Mouse (Mus musculus) heart, embryonic 13.5 days (tissue): ENCODE measurements around the gene Nubp2. TPM values are rescaled to one million over a fixed set of nuclear protein-coding genes. Genes with fewer than 3 reads are reported as not detected.

Source experiments
- ATAC-seq: fragments of 200-750 bp; cut with Nextera tagmentation; 2 replicates; pipeline ENCODE4 v1.8.0; 2017; ENCODE audit warnings: moderate TSS enrichment; ENCODE audit not compliant: insufficient number of reproducible peaks, low FRiP score, low TSS enrichment; ENCODE audit errors: extremely low read depth
- H3K27ac ChIP-seq: fragments of 300-500 bp; sonication (generic); replicated peaks from 2 replicates; pipeline ENCODE4 v1.5.1; 2015; ENCODE audit warnings: moderate library complexity, mild to moderate bottlenecking, inconsistent platforms
- H3K27me3 ChIP-seq: fragments of 300-500 bp; sonication (generic); replicated peaks from 2 replicates; pipeline ENCODE4 v1.6.1; 2015; ENCODE audit warnings: mild to moderate bottlenecking, inconsistent platforms
- H3K36me3 ChIP-seq: fragments of 300-500 bp; sonication (generic); 2 replicates; pipeline ENCODE4 v1.6.1; 2015; ENCODE audit warnings: mild to moderate bottlenecking, inconsistent platforms
- H3K4me1 ChIP-seq: fragments of 300-500 bp; sonication (generic); 2 replicates; pipeline ENCODE4 v1.6.1; 2015; ENCODE audit warnings: inconsistent platforms
- H3K4me2 ChIP-seq: fragments of 300-500 bp; sonication (generic); 2 replicates; pipeline ENCODE4 v1.6.1; 2015; ENCODE audit warnings: inconsistent platforms, mild to moderate bottlenecking, moderate library complexity
- H3K4me3 ChIP-seq: fragments of 300-500 bp; sonication (generic); 2 replicates; pipeline ENCODE4 v1.5.1; 2015; ENCODE audit warnings: moderate library complexity, mild to moderate bottlenecking, inconsistent platforms
- H3K9ac ChIP-seq: fragments of 300-500 bp; sonication (generic); 2 replicates; pipeline ENCODE4 v1.6.1; 2015; ENCODE audit warnings: inconsistent platforms, mild to moderate bottlenecking, moderate library complexity
- H3K9me3 ChIP-seq: fragments of 300-500 bp; sonication (generic); 2 replicates; pipeline ENCODE4 v1.6.1; 2016; ENCODE audit warnings: inconsistent platforms
- WGBS: fragments of 180-500 bp; shearing (Covaris S2); methylation state at CpG from one replicate; pipeline ENCODE4 v1.1.7; 2015; ENCODE audit warnings: mixed read lengths; 5-methylcytosine and 5-hydroxymethylcytosine counted together
- polyA plus RNA-seq: library from polyadenylated mRNA; unstranded; fragments of >200 nt; fragmentation: Nextera tagmentation; extraction: Ambion mirVana; gene quantifications from 2 replicates; pipeline ENCODE4 v1.2.1, GENCODE M21; 2015

The Nubp2 gene
- polyA plus RNA-seq, 1 experiment from 2014 or later = 36.1 TPM

GRCm38 (mm10) chr17:24878531-24878930, 7.6 kb downstream of the Nubp2 start:
- H3K9me3 ChIP-seq = no peaks in the 10 kb centered on the region
- H3K36me3 ChIP-seq = peaks cover 14% of the 10 kb centered on the region
- H3K27me3 ChIP-seq = no peaks in the 10 kb centered on the region
- H3K27ac ChIP-seq = no peak overlapping the region
- 70% methylated on average over 8 of the region's 8 CpGs for WGBS
- 0 out of 2 replicates have a peak, but pooled peaks cover 4% of the 10 kb centered on the region for H3K4me1 ChIP-seq
- H3K9ac ChIP-seq = no peak overlapping the region
- no peak for ATAC-seq
- no peak overlapping the region for H3K4me3 ChIP-seq
- H3K4me2 ChIP-seq = no peak overlapping the region

- Histone ChIP-seq H3K27me3 (no peaks in the 10 kb centered on the region), H3K9me3 (no peaks in the 10 kb centered on the region), H3K27ac (no peak overlapping the region), H3K9ac (no peak overlapping the region), H3K4me1 (0 out of 2 replicates have a peak, but pooled peaks cover 4% of the 10 kb centered on the region), H3K36me3 (peaks cover 9% of the 10 kb centered on the region), H3K4me3 (no peak overlapping the region), H3K4me2 (no peak overlapping the region)
- WGBS = 42% methylated on average over 5 of the region's 5 CpGs
- ATAC-seq = no peak
Measured at GRCm38 (mm10) chr17:24878117-24878397, 8.1 kb downstream of the Nubp2 start.

GRCm38 (mm10) chr17:24877336-24878116, 8.6 kb downstream of the Nubp2 start:
- no peak overlapping the region for H3K9ac ChIP-seq
- 57% methylated on average over 10 of the region's 10 CpGs for WGBS
- H3K4me1 ChIP-seq = 0 out of 2 replicates have a peak, but pooled peaks cover 4% of the 10 kb centered on the region
- no peaks in the 10 kb centered on the region for H3K27me3 ChIP-seq
- no peak overlapping the region for H3K27ac ChIP-seq
- no peak overlapping the region for H3K4me3 ChIP-seq
- no peaks in the 10 kb centered on the region for H3K9me3 ChIP-seq
- no peak overlapping the region for H3K4me2 ChIP-seq
- H3K36me3 ChIP-seq = peaks cover 4% of the 10 kb centered on the region
- ATAC-seq = no peak

GRCm38 (mm10) chr17:24874989-24875388, 11.2 kb downstream of the Nubp2 start:
- WGBS = 59% methylated on average over 8 of the region's 8 CpGs
- H3K4me1 ChIP-seq = no peaks in the 10 kb centered on the region
- no peak for ATAC-seq
- no peaks in the 10 kb centered on the region for H3K27me3 ChIP-seq
- no peaks in the 10 kb centered on the region for H3K36me3 ChIP-seq
- no peak overlapping the region for H3K4me3 ChIP-seq
- no peak overlapping the region for H3K27ac ChIP-seq
- no peaks in the 10 kb centered on the region for H3K9me3 ChIP-seq
- no peak overlapping the region for H3K9ac ChIP-seq
- H3K4me2 ChIP-seq = no peak overlapping the region

GRCm38 (mm10) chr17:24874405-24874745, 11.8 kb downstream of the Nubp2 start:
- Histone ChIP-seq H3K27ac (no peak overlapping the region), H3K4me1 (no peaks in the 10 kb centered on the region), H3K9me3 (no peaks in the 10 kb centered on the region), H3K9ac (no peak overlapping the region), H3K27me3 (no peaks in the 10 kb centered on the region), H3K36me3 (no peaks in the 10 kb centered on the region), H3K4me2 (no peak overlapping the region), H3K4me3 (no peak overlapping the region)
- 48% methylated on average over 1 of the region's 1 CpGs for WGBS
- ATAC-seq = no peak

DNA sequence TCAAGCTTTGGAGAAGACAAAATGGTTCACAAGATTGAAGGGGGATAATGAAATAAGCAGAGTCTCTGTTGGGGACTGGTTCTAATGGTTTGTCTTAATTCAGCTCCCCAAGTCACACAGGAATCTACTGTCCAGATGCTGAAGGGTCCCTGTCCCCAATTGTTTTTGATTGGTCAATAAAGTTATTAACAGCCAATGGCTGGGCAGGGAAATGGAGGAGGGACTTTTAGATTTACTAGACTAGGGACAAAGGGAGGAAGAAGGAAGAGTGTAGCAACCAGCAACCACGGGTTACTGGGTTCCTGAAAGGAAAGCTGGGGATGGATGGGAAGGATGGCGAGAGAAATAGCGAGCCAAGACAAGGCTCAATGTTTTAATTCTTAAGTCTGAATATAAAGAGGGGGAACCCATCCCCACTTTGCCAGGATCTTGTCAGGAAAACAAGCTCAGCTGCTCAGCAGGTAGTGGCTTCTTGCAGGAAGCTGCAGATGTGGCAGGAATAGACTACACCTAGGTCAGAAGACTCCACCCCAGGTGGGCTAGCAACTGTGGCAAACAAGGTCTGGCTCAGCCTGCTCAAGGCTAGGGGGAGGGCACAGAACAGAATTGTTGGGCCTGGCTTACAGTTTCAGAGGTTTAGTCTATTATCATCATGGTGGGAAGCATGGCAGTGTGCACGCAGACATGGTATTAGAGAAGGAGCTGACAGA, 12.3 kb downstream of the Nubp2 start:
- WGBS = 27% methylated on average over 4 of the region's 4 CpGs

DNA sequence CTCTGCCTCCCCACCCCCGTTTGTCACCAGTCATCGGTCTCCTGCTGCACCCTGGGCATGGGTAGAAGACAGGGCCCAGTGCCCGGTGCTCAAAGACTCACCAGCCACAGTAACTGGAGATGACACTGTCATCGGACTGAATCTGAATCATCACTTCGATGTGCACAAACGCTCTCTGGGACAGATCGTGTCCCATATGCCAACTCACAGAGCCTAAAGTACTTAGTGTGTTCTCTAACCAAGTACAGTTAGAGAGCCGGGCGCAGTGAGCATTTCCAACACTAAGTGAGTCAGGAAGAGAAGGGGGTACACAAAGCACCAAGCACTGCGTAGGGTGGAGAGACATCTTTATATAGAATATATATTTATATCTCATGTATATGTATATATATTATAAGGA, 18.2 kb downstream of the Nubp2 start:
- no peak for ATAC-seq
- H3K9ac ChIP-seq = no peak overlapping the region
- WGBS = 89% methylated on average over 10 of the region's 10 CpGs

More for the DNA sequence above, 12.3 kb downstream of the Nubp2 start:
- no peak overlapping the region for H3K27ac ChIP-seq
- H3K27me3 ChIP-seq = no peaks in the 10 kb centered on the region
- no peak overlapping the region for H3K4me2 ChIP-seq
- H3K36me3 ChIP-seq = no peaks in the 10 kb centered on the region
- no peak for ATAC-seq
- H3K9ac ChIP-seq = no peak overlapping the region
- H3K4me3 ChIP-seq = no peak overlapping the region
- H3K4me1 ChIP-seq = no peaks in the 10 kb centered on the region
- no peaks in the 10 kb centered on the region for H3K9me3 ChIP-seq

DNA sequence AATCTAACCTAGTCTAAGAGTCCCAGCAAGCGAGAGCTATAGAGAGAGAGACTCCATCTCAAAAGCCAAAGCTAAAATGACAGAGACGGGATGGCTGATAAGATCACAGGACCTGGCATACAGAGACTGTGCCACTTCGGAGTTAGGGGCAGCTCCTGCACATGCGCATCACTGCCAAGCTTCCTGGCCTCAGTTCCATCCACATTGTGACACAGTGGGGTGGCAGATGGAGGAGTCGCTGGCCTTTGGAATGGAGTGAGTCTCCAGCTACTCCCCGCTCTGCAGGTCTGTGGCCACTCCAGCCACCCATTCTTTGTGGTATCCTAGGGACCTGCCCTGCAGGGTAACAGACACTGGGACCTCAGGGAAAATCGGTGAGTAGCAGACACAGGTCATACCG, 20.4 kb downstream of the Nubp2 start, which contains the start of gene Igfals:
Gene Igfals (plus strand): TSS at position 222 of the 400 bp plus-strand sequence.
- Histone ChIP-seq H3K36me3 (peaks cover 41% of the 10 kb centered on the region), H3K4me1 (no peaks in the 10 kb centered on the region), H3K4me3 (no peak within 1 kb of the TSS), H3K9me3 (no peaks in the 10 kb centered on the region), H3K27me3 (no peaks in the 10 kb centered on the region), H3K9ac (no peak within 1 kb of the TSS), H3K27ac (no peak within 1 kb of the TSS), H3K4me2 (no peak within 1 kb of the TSS)
- 82% methylated on average over 8 of the region's 8 CpGs for WGBS
- no peak for ATAC-seq

More for the DNA sequence above, 18.2 kb downstream of the Nubp2 start:
- Histone ChIP-seq H3K4me2 (no peak overlapping the region), H3K9me3 (no peaks in the 10 kb centered on the region), H3K4me1 (no peaks in the 10 kb centered on the region), H3K27ac (no peak overlapping the region), H3K36me3 (peaks cover 19% of the 10 kb centered on the region), H3K4me3 (no peak overlapping the region), H3K27me3 (no peaks in the 10 kb centered on the region)

- Histone ChIP-seq H3K27ac (no peak overlapping the region), H3K27me3 (no peaks in the 10 kb centered on the region), H3K4me1 (no peaks in the 10 kb centered on the region), H3K4me3 (no peak overlapping the region), H3K9me3 (no peaks in the 10 kb centered on the region), H3K36me3 (peaks cover 60% of the 10 kb centered on the region), H3K9ac (no peak overlapping the region), H3K4me2 (no peak overlapping the region)
- ATAC-seq = no peak
- WGBS = 87% methylated on average over 3 of the region's 3 CpGs
Measured at GRCm38 (mm10) chr17:24861785-24862184, 24.4 kb downstream of the Nubp2 start.

- Histone ChIP-seq H3K27ac (no peak overlapping the region), H3K4me3 (no peak overlapping the region), H3K4me1 (no peaks in the 10 kb centered on the region), H3K4me2 (no peak overlapping the region), H3K9ac (no peak overlapping the region), H3K27me3 (no peaks in the 10 kb centered on the region), H3K9me3 (no peaks in the 10 kb centered on the region), H3K36me3 (peaks cover 52% of the 10 kb centered on the region)
- ATAC-seq = no peak
- WGBS = 88% methylated on average over 8 of the region's 8 CpGs
Measured at GRCm38 (mm10) chr17:24860076-24860475, 26.1 kb downstream of the Nubp2 start.

DNA sequence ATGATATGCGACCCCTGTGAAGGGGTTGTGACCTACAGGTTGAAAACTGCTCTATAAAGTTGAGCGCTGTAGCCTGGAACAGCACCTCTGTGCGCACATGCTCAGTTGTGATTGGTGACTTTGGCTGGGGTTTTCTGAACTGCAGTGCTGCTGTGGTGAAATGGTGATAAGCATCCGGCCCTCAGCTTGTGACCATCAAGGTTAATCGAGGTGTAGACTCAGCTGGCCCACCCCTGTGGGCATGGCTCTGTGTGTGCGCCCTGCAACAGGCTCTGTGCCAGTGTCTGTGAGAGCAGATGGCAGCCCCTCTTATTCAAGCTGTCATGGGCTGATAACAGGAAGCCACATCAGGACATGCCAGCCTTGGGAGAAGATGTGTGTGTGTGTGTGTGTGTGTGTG, 27.2 kb downstream of the Nubp2 start:
- Histone ChIP-seq H3K36me3 (peaks cover 58% of the 10 kb centered on the region), H3K9me3 (no peaks in the 10 kb centered on the region), H3K27me3 (no peaks in the 10 kb centered on the region), H3K4me1 (no peaks in the 10 kb centered on the region), H3K4me3 (no peak overlapping the region), H3K4me2 (no peak overlapping the region), H3K9ac (no peak overlapping the region), H3K27ac (no peak overlapping the region)
- 78% methylated on average over 6 of the region's 6 CpGs for WGBS
- ATAC-seq = no peak
